Comparison of ENCODE assay signal across 9 mouse cellular contexts in genomic region chr6:142545132-142545531, GRCm38 (mm10). TPM values are rescaled to one million over a fixed set of nuclear protein-coding genes. Genes with fewer than 3 reads are reported as not detected.
DNase-seq lines count a peak whose midpoint lies in the region; ATAC-seq and TF ChIP-seq lines count a peak whose summit lies in the region.
"Had no signal": no experiment of that assay in that cellular context is flagged by ENCODE, and none has a peak within 500 bp of the region (broad histone marks: within the 10 kb centered on the region; RNA-seq: fewer than 3 reads in every experiment).

No protein-coding gene starts in this region.

- 0 out of 2 replicates have a peak overlapping the region, but pooled peaks have one; percentile 15 for H3K27ac ChIP-seq in intestine, postnatal 0 days (ENCODE audit: low read depth, low read length)
- peak overlapping the region; percentile 56; the same call in 1 of the 2 replicates for H3K27ac ChIP-seq in stomach, embryonic 16.5 days (ENCODE audit: low read length)

- peak; percentile 61 for DNase-seq in lung, postnatal 10 days
- no peak for DNase-seq in lung, adult 18-20 months
- no peak for DNase-seq in urinary bladder, postnatal 4 days (ENCODE audit: low spot score in 2 of 2)
- DNase-seq in ovary, adult 18-20 months (ENCODE audit: low spot score) = no peak
- DNase-seq in MN1 (ENCODE audit: low spot score) = no peak
- DNase-seq: right cerebral cortex, postnatal 25 days had no signal

- H3K9ac ChIP-seq in intestine, postnatal 0 days (ENCODE audit: low read depth, low read length) = no peak overlapping the region
- no peak overlapping the region for H3K9ac ChIP-seq in stomach, embryonic 16.5 days (ENCODE audit: low read length)

- H3K4me2 ChIP-seq in intestine, postnatal 0 days (replicated peaks; ENCODE audit: low read depth) = 0 out of 2 replicates have a peak overlapping the region, but pooled peaks have one; percentile 10
- 0 out of 2 replicates have a peak overlapping the region, but pooled peaks have one; percentile 7 for H3K4me2 ChIP-seq in stomach, embryonic 16.5 days (ENCODE audit: low read depth, low read length)

- WGBS in intestine, postnatal 0 days = 56% methylated on average over 14 of the region's 14 CpGs
- 47% methylated on average over 14 of the region's 14 CpGs for WGBS in stomach, embryonic 16.5 days

- 0 out of 2 replicates have a peak, but pooled peaks have one; percentile 15 for TF ChIP-seq CTCF in intestine, postnatal 0 days (IDR thresholded peaks at IDR 0.05; ENCODE audit: low read depth)

- H3K4me1 ChIP-seq in intestine, postnatal 0 days (replicated peaks; ENCODE audit: control insufficient read depth, insufficient read depth, low read length) = no peaks in the 10 kb centered on the region
- peaks cover 6% of the 10 kb centered on the region for H3K4me1 ChIP-seq in stomach, embryonic 16.5 days (ENCODE audit: control insufficient read depth, insufficient read depth, low read length)

- ATAC-seq in granulocyte monocyte progenitor cell, adult 5-6 weeks (replicated peaks; ENCODE audit: poor library complexity, severe bottlenecking) = peak; percentile 22; the same call in 1 of the 2 replicates
- ATAC-seq in intestine, postnatal 0 days = no peak
- 0 out of 2 replicates have a peak, but pooled peaks have one; percentile 14 for ATAC-seq in stomach, embryonic 16.5 days (ENCODE audit: insufficient read depth, low FRiP score)

- no peaks in the 10 kb centered on the region for H3K9me3 ChIP-seq in intestine, postnatal 0 days (ENCODE audit: control insufficient read depth)
- no peaks in the 10 kb centered on the region for H3K9me3 ChIP-seq in stomach, embryonic 16.5 days (replicated peaks; ENCODE audit: control insufficient read depth, low read length)

- no peak overlapping the region for H3K4me3 ChIP-seq in intestine, postnatal 0 days (ENCODE audit: low read depth, low read length)
- no peak overlapping the region for H3K4me3 ChIP-seq in stomach, embryonic 16.5 days (replicated peaks; ENCODE audit: low read length)

- H3K27me3 ChIP-seq in intestine, postnatal 0 days (replicated peaks; ENCODE audit: control insufficient read depth, insufficient read depth, low read length) = no peaks in the 10 kb centered on the region
- no peaks in the 10 kb centered on the region for H3K27me3 ChIP-seq in stomach, embryonic 16.5 days (ENCODE audit: control insufficient read depth, insufficient read depth, low read length)

- H3K36me3 ChIP-seq in intestine, postnatal 0 days (ENCODE audit: control insufficient read depth, insufficient read depth) = no peaks in the 10 kb centered on the region
- H3K36me3 ChIP-seq in stomach, embryonic 16.5 days (ENCODE audit: control insufficient read depth, insufficient read depth, low read length) = no peaks in the 10 kb centered on the region

RNA-seq across cellular contexts. Expression of gene Kcnj8, which starts 26.3 kb away (rescaled TPM):
- not detected in 2 replicates for total RNA-seq in granulocyte monocyte progenitor cell, adult 5-6 weeks (2014; fragmentation: Nextera tagmentation)
- not detected in 2 replicates for total RNA-seq in granulocyte monocyte progenitor cell, adult 5-6 weeks (2017)
- 28.7 and 29.8 TPM in 2 replicates for polyA plus RNA-seq in intestine, postnatal 0 days (2015; fragmentation: Nextera tagmentation; extraction: Ambion mirVana)
- polyA plus RNA-seq in stomach, embryonic 16.5 days (2015; fragmentation: Nextera tagmentation; extraction: Ambion mirVana) = 51.8 and 57.9 TPM in 2 replicates

RNA-seq across cellular contexts. Expression of gene Ldhb, which starts 37.4 kb away (rescaled TPM):
- 64.1 and 67.3 TPM in 2 replicates for total RNA-seq in granulocyte monocyte progenitor cell, adult 5-6 weeks (2014; fragmentation: Nextera tagmentation)
- total RNA-seq in granulocyte monocyte progenitor cell, adult 5-6 weeks (2017) = 41.2 and 42.4 TPM in 2 replicates
- polyA plus RNA-seq in intestine, postnatal 0 days (2015; fragmentation: Nextera tagmentation; extraction: Ambion mirVana) = 39.5 and 41.4 TPM in 2 replicates
- 156 and 159 TPM in 2 replicates for polyA plus RNA-seq in stomach, embryonic 16.5 days (2015; fragmentation: Nextera tagmentation; extraction: Ambion mirVana)
